Mouse (Mus musculus): ENCODE data around the gene Fli1.

Gene Fli1

DNA sequence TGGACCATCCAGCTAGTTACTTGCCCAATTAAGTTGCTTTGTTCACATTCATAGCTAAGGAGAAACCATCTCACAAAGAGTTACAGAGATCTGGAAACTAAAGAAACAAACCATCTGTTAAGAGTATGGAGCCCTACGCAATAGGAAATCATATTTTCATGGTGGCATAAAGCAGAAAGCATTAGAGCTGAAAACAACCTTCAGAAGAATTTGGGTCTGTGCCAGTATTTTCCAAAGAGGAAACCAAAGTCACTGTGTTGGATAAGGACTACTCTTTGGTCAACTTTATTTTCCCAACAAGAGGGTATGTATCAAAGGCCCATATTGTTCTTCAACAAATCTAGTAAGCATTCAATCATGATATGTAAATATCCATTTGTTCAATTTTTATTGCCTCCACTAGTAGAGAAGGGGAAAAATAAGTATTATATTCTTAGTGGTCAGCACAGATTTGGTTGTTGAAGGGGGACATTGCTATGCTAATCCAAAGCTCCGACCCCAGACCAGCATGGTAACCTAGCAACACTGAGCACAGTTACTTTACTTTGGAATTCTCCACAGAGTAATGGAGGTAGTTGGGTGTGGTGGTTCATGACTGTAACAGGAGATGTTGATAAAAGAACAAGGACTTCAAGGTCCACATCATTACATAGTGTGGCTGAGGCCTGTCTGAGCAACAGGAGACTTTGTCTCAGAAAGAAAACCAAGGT, 20.0 kb downstream of the Fli1 start:
- DNase-seq = no peak

DNA sequence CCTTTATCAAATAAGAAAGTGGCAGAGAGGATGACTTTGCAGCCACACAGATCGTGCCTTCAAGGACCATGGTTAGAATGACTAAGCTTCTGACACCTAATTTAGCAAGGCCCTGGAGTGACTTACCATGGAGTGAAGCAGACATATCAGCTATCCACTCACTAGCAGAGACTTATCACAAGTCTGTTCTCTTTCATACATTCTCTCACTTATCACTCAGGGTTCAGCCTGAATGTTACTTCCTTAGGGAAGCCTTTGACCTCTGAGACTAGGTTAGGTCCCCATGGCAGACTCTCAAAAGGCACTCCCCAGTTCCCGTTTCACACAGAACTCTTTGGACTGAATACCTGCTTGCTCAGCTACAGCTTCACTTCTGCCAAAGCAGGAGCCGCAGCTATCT, 21.3 kb downstream of the Fli1 start:
- DNase-seq = no peak

DNA sequence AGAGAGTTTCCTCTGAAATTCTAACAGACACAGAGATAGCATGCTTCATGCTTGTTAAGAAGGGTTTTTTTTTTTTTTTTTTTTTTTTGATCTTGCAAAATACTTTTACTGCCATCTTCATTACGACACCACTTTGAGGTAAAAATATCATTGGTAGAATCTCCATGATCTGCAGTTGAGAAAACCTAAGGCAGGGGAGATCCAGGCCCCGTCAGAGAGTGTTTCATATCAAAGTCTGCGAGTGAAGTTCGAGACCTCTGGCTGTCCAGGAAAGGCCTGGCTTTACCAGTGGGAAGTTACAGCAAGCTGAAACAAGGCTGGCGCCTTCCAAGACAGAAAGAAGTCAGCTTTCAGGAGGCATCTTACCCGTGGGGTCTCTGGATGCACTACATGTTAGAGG, 21.8 kb downstream of the Fli1 start:
- DNase-seq = no peak

DNA sequence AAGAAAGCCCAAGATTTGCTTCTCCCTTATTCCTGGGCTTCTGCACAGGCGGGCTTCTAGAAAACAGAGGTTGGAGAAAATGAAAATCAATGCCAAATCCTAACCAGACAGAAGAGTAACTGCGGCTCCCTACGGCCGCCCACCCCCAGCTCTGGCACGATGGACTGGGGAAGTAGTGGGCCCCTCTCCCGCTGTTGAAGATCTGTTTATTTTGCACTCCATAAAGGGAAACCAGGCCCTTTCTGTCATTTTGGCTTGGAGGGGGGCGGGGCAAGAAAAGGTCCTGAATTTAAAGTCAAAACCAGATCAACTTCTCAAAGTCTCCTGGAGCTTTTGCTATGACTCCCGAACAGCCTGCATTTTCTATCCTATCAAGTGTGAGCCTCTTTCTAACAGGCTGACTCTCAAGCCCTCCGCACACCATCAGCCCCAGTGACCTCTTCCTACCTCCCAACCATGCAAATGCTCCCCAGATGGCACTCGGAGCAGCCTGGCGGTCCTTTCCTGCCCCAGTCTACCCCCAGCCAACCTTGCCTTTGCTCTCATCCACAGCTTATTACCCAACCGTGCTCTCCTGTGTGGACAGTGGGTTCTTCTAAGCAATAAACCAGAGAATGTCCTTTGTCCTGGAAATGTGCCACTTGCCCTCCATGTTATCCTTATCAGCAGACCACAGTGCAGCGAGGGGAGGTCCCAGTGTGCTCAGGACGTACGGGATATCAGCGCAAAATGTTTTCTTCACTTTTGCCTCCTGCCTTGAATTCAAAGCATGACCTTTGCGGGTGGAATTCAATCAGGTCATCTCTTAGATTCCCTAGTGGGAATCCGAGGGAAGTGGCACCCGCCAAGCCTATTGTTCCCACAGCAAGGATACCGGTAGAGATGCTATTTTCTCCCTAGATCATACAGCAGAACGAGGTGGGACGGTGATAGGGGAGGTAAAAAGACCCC, 23.3 kb downstream of the Fli1 start:
- DNase-seq = no peak

DNA sequence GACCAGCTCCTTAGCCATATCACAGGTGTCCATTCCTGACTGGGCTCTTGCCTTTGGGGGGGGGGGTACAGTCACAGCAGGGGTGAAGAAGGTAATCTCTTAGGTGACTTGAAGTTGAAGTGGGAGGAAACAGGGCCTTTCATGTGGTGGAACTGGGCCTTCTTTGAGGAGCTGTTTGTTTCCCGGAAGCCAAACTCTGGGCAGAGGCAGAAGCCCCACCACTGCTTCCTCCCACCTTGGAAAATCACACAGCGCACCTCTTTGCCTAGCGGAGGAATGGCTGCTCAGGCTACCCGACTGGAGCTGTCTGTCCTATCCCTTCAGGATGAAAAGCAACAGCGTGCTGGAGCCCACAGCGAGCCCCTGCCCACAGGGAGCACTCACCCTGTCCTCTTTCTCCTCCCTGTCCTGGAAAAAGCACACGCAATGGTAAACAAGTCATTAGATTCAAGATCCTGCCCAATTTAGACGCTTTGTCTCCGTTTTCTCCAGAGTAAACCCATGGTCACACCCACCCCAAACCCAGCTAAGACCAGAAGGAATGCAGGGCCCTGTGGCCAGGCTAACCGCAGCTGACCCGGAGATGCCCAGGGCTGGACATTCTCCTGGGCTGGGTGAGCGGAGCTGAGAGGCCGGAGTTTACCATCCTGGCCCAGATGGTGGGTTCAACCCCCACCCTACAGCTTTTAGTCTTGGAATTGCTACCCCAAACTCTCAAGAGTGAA, 24.1 kb downstream of the Fli1 start:
- DNase-seq = no peak

DNA sequence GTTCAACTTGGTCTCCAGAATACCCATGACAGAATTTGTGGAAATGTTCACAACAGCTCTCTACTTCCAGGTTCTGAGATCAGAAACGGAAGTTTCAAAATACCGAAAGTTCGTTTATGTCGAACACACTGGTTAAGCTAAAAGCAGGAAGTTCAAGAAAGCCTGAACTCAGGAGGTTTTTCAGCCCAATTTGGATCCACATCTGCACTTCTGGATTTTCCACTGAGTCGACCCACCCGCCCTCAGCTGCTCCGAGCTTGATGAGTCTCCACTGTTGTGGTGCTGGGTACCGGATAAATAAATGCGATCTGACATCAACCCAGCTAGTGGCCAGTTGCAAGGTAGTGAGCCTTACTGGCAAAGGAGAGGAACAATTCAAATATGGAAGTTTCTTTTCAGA, 26.0 kb downstream of the Fli1 start:
- no peak for DNase-seq

DNA sequence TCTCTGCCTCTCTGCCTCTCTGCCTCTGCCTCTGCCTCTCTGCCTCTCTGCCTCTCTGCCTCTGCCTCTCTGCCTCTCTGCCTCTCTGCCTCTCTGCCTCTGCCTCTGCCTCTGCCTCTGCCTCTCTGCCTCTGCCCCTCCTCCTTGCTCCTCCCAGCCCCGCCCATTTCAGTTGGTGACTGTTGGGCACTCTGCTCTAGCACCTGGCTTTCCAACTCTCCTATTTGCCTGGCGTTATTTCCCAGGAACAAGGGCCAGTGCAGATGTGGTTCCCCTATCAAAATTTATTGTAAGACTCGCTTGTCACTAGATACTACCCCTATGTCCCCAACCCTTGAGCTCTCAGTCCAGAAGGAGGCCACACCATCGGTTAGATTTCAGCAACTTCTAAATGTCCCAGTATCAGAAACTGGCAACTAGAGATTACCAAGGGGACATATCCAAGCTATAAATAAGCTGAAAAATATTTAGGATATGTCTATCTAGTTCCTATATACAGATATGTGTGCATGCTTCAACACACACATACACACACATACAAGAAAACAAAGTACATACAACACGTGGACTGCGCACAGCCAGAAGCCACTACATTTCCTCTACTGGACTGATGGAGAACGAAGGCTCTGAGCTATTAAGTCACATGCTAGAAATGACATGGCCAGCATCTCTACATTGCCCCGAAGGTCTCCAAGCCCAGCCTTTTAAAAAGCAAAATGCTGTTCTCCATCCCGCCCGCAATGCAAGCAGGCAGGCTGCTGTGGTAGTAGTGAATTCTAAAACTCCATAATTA, 26.6 kb downstream of the Fli1 start:
- DNase-seq = no peak

DNA sequence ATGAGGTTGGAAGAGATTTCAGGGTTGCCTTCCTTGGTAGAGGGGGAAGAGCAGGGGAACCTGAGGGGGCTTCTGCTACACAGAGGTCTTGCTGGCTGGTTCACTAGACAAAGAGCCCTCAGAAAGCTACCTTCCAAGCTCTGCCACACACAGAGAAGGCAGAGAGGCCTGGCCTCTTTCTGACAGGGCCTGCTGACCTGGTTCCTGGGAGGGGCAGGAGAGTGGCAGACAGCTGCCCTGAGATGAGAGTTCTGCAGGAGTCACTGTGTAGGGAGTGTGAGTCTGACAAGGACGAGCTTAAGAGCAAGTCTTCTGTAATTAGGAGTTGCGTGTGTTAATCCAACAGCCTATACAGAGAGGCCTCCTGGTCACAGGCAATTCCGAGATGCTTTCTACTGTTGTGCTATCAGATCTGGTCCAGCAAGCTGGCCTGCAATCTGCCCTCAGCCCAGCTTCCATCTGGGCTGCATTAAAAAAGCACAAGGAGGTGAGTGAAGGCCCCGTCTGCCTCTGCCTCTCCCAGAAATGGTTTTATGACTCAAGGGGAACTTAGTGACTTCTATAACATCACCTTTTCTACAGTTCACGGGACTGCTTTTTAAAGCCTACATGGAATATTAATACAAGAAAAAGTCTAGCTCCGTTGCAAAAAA, 28.1 kb downstream of the Fli1 start:
- no peak for DNase-seq

DNA sequence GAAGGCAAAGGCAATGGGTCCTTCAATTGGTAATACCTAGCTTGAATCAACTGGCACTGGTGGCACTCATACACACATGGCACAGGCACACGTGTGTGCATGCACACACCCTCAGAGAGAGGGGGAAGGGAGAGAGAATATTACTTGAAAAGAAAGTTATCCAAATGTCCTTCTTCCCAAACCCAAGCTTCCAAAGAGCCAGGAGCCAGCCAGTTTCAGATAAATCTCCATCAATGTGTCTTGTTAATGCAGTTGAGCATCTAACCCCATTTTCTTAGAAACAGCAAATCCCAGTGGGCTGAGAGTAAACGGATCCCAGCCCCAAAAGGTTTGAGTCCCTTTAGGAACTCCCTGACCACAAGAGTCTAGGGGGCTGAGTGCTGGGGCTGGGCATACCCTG, 29.2 kb downstream of the Fli1 start:
- no peak for DNase-seq

DNA sequence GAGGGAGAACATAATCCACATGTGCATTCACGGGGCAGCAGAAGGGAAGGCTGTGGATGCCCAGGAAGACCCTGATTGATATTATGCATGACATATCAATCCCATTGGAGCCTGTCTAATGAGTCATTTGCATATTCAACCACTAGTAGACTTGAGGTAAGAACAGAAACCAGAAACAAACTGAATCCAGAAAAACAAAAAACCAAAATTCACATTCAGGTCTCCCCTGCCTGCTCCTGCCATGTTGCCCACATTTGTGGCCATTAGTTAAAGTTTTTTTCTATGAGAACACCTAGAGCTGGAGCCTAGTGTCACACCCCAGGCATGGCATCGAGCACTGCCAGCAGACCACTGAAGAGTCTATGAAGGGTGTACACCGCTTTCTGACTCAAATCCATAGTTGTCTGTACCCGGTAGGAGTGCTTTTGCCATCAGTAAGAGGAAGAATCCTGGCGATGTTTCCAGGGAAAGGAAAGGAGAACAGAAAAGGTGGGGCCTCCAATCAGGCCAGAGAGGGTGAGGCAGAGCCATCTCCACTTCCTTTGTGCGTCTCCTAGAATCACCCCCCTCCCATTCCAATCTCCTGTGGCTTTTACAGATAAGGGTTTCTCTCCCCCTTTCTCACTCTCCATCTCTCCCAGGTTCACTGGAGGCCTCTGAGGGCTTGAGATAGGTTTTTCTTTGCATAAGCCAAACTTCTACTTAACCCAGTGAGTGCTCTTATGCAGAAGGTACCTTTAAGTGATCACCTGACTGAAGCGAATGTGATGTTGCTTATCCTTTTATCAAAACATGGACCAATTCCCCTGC, 32.0 kb downstream of the Fli1 start:
- no peak for DNase-seq

DNA sequence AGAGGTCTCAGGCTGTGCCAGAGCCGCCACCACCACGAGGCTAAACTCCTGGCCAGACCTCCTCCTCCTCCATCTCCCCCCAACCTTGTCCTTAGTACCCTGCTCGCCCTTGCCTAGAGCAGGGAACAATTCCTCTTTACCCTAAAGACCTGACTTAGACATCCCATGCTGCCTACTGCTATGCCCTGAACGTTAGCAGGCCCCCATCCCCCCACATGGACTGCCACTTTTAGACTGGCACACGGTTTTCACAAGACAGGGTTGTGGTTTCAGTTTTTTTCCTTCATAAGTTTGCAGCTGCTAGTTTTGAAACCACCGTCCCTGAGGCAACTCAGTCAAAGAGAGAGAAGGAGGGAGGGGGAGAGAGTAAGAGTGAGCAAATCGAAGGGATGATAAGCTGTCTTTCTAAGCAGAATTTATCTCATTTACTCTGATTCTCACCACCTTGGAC, 32.9 kb downstream of the Fli1 start:
- no peak for DNase-seq

DNA sequence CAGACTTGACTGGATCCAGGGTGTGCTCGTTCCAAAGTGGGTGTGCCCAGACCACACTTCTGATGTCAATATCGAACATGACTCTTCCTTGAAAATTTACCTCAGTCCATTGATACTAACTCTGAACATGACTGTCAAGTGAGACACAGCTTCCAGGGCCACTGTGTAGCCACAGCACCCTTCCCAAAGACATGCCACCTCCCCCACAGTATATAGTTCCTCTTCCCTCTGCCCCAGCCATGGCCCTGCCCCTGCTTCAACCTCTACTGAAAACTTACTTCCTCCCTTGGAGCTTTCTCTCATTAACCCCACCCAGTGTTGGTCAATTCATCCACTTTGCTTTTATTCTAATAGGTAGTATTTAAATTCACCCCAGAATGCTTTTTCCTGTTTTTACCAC, 34.0 kb downstream of the Fli1 start:
- no peak for DNase-seq

DNA sequence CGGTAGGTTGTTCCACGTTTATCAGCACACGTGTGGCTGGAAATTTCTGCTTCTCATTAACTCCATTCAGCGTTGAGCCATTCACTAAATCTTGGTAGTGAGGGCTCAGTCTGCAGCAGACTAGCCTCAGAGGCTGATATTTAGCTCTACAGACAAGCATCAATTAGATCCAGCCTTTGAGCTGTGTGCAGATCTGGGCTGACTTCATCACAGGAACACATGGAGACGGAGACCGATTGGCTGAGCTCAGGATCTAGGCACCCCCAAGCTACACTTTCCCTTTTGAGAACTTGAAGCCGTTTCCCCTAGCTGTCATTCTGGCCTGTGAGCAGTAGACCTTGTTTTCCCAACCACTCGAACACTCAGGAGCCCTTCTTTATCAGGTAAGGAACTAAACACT, 34.5 kb downstream of the Fli1 start:
- DNase-seq = no peak

DNA sequence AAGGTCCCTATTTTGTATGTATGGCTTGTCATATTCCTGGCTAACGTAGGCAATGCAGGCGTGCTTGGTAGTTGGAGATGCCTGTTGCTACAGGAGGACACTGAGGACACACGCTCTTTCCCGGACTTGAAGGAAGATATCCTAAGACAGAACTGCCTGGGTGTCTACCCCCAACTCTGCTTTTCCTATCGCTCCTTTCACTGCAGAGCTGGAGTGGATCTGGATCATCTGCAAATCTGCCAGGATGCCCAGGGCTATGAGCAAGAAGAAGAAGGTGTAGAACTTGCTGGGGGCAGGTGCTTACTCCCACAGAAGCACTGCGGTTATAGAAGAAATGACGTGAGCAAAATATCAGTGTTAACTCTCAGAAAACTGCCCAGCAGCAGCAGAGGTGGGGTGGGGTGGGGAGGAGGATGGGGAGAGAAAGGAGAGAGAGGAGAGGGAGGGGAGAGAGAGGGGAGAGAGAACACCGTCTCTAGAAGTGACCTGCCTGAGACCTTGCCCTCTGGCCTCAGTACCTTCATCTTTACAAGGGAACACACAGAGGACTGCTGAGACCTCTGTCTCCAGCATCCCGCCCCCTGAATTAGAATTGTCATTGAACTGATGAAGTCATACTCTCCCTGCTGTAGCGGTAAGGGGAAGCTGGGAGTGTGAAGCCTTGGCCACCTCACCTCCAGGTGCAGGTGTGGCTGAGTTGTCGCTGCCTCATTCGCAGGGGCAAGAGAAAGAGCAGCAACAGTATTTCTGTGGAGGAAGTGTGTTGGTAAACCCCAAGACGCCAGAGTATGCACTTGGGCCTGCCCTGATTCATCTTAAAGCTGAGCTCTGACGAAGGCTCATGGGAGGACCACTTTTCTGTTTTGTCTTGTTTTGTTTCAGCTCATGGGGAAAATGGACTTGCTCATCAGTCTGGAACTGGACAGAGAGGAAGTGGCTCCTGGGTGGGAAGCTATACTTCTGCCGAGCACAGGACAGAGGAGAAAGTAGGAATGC, 35.5 kb downstream of the Fli1 start:
- no peak for DNase-seq

DNA sequence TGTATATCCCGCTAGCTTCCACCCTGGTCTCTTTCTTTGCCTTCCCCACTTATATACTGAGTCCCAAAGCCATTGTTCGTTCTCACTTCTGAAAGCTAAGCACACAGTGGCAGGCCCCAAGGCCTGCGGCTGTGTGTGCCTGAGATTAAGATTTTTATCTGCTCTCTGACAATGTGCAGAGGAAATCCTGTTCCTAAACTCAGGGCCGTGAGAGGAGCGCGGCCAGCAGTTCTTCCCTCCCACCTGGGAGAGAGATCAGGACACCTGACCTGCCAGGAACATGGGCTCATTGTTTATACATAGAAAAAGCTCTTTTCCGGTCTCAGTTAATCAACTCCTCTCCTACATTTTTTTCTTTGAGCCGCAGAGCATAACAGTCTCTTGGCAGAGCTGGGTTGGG, 36.5 kb downstream of the Fli1 start:
- no peak for DNase-seq

DNA sequence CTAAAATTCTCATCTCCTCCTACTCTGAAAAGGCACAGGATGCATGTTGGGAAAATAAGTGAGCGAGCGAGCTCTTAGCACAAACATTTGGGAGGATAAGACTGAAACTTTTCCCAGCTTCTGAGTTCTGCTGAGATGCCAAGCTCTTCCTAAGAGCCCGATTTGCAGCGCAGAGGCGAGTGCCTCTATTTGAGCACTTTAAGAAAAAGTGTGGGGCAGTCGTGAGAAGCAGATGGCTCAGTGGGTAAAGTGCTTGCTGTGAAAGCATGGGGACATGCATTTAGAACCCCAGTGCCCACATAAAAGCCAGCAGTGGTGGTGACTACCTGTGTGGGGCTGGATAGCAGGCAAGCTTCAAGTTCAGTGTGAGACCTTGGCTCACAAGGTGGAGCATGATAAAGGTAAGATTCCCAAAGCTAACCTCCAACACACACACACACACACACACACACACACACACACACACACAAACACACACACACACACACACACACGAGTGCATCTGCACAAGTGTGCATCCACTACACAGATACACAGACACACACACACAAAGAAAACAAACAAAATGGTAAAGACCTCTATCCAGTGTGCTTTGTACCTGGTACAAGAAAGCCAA, 37.1 kb downstream of the Fli1 start:
- no peak for DNase-seq

DNA sequence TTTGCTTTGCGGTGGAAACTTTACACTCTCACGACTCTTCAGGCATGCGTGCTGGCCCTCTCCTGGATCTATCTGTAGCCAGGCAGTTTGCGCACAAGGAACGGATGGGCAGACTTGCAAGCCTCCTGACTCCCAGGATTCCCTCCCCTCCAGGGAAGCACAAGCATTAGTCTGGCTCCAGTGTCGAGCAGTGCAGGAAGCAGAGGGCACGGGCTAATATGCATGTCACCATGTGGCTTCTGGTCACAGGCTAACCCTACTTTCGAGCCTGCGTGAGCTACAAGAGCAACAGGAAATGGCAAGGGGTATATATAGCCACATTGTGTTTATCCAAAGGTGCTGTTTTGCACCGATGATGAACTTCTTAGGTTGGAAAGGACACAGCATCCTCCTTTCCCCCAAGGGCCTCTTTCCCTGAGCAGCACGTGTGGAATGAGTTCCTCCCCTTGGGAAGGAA, 38.6 kb downstream of the Fli1 start:
- no peak for DNase-seq

DNA sequence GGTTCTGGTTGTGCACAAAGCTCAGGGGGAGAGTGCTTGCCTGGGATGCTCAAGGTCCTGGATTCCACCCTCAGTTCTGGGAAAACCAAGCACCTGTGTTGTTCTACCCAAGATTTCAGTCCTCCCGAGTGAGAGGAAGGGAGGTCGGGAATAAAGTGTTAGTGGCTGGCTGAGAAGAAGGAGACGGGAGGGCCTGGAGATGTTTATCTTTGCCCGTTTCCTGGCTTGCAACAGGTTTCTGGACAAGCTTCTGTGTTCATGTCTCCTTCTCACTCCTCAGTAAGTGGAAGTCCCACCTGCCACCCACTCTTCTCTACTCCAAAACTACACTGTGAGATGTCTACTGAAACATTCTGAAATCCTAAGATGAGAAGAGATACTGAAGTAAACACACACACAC, 39.2 kb downstream of the Fli1 start:
- no peak for DNase-seq

DNA sequence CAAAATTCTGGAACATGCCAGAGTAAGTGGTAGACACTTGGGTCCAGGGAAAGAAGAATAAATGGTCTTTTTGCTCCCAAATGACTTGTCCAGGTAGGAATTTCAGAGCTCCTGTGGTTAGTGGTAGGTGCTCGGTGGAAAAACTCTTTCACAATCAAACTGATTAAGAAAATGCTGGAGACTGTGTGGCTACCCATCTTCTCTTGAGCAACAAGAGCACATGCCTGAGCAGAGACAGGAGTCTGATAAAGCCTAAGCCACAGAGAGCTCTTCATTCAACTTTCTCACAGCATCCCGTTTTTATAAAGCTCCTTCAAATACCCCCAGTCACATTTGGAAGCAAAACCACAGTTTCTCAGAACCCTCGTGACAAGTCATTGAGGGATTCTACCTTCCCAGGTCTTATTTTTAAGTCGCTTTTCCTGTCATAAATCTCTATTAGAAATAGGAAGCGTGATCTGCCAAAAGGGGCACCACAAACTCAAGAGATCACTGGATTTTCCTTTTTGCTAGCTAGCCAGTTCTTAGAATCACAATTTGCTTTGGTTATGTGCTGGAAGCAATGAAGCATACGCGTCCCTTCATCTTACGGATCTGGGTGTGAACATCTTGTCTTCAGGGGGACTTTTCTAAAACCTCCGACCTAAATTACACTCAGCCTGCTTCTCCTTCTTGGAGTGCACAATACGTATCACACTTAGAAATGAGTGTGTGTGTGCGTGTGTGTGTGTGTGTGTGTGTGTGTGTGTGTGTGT, 40.2 kb downstream of the Fli1 start:
- no peak for DNase-seq

All from cerebellum, adult 11-12 months (tissue).